Mouse (Mus musculus) limb, embryonic 11.5 days (tissue): ENCODE measurements at regions not wholly inside any gene's neighbourhood (a gene's known extent, or its start where the extent isn't known, plus 50 kb on each side); places are given as distances from the start of the nearest gene placed in this dataset.
"Not testable (repeated sequence)": the region's sequence is repeated elsewhere in the genome, so short reads cannot be mapped to it uniquely, and the experiment has no call there.

Source experiments
- ATAC-seq: fragments of 200-750 bp; cut with Nextera tagmentation; 2 replicates; pipeline ENCODE4 v1.8.0; 2017; ENCODE audit warnings: low read depth; ENCODE audit not compliant: insufficient number of reproducible peaks, low FRiP score, low TSS enrichment
- DNase-seq: peaks from one replicate; pipeline ENCODE4 v3.0.0-alpha.2; 2015; ENCODE audit warnings: low spot score
- H3K27ac ChIP-seq: fragments of 300-500 bp; sonication (generic); replicated peaks from 2 replicates; pipeline ENCODE4 v1.5.1; 2014; ENCODE audit warnings: low read depth, mild to moderate bottlenecking, low read length
- H3K27me3 ChIP-seq: fragments of 300-500 bp; sonication (generic); 2 replicates; pipeline ENCODE4 v1.6.1; 2014; ENCODE audit warnings: mild to moderate bottlenecking, low read length, mixed read lengths; ENCODE audit not compliant: control insufficient read depth, insufficient read depth
- H3K36me3 ChIP-seq: fragments of 300-500 bp; sonication (generic); 2 replicates; pipeline ENCODE4 v1.6.1; 2014; ENCODE audit warnings: mild to moderate bottlenecking, low read length, moderate library complexity, mixed read lengths; ENCODE audit not compliant: control insufficient read depth, insufficient read depth
- H3K4me1 ChIP-seq: fragments of 300-500 bp; sonication (generic); 2 replicates; pipeline ENCODE4 v1.6.1; 2014; ENCODE audit warnings: low read length, mixed read lengths; ENCODE audit not compliant: control insufficient read depth, insufficient read depth
- H3K4me2 ChIP-seq: fragments of 300-500 bp; sonication (generic); 2 replicates; pipeline ENCODE4 v1.6.1; 2014; ENCODE audit warnings: low read depth, mild to moderate bottlenecking, moderate library complexity; ENCODE audit not compliant: severe bottlenecking
- H3K4me3 ChIP-seq: fragments of 300-500 bp; sonication (generic); 2 replicates; pipeline ENCODE4 v1.5.1; 2014; ENCODE audit warnings: low read depth, low read length
- H3K9ac ChIP-seq: fragments of 300-500 bp; sonication (generic); 2 replicates; pipeline ENCODE4 v1.6.1; 2014; ENCODE audit warnings: mild to moderate bottlenecking, low read length
- H3K9me3 ChIP-seq: fragments of 300-500 bp; sonication (generic); 2 replicates; pipeline ENCODE4 v1.6.1; 2016; ENCODE audit warnings: low read length; ENCODE audit not compliant: control insufficient read depth
- WGBS: fragments of 180-500 bp; shearing (Covaris S2); extraction: QIAGEN DNeasy Blood & Tissue Kit; methylation state at CpG from one replicate; pipeline ENCODE4 v1.1.7; 2014; 5-methylcytosine and 5-hydroxymethylcytosine counted together

DNA sequence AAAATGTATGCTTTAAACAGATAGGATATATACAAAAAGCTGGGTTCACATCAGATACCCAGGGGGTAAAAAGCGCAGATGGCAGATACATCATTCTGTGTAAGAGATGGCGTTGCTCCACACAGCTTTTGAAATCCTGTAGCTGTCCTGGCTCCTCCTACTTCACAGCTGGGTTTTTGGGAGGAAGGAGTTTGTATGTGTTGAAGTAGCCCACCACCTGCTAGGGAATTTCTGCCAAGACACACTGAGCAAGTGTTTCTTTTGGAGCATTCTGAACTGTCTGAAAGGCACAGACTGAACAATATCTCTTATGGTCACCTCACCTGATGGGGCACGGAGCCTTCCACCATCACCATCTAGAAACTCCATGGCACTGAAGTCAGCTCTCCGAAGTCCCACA, 128.3 kb downstream of the H60c start:
- WGBS, result 86% methylated on average over 4 of the region's 4 CpGs
- ATAC-seq, result no peak
- no peaks in the 10 kb centered on the region for H3K4me1 ChIP-seq
- H3K4me3 ChIP-seq, result no peak overlapping the region
- no peak overlapping the region for H3K4me2 ChIP-seq
- DNase-seq, result no peak
- no peak overlapping the region for H3K27ac ChIP-seq
- peaks cover 2% of the 10 kb centered on the region; the same call in 1 of the 2 replicates for H3K9me3 ChIP-seq
- no peak overlapping the region for H3K9ac ChIP-seq
- H3K27me3 ChIP-seq, result no peaks in the 10 kb centered on the region
- no peaks in the 10 kb centered on the region for H3K36me3 ChIP-seq

DNA sequence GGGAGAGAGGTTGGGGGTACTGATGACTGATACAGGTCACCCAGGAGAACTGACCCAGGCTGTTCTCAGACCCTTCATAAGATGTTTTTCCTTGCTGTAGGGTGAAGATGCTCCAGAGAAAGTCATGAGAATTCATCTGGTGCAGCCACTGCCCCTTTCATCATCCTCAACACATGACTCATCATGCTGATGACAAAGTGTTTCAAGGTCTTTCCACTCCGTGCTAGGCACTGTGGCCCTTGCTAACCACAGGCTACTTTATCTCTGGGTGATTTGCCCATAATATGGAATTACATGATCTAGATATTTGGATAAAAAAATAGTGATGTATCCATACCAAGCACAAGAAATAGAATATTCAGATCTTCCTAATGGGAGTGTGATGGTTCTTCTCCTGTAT, 140.1 kb downstream of the H60c start:
- ATAC-seq (no peak), DNase-seq (no peak)
- 75% methylated on average over 1 of the region's 1 CpGs for WGBS
- Histone ChIP-seq H3K4me3 (no peak overlapping the region), H3K9ac (no peak overlapping the region), H3K9me3 (peaks cover 47% of the 10 kb centered on the region), H3K27ac (no peak overlapping the region), H3K4me1 (no peaks in the 10 kb centered on the region), H3K27me3 (no peaks in the 10 kb centered on the region), H3K36me3 (no peaks in the 10 kb centered on the region), H3K4me2 (no peak overlapping the region)

DNA sequence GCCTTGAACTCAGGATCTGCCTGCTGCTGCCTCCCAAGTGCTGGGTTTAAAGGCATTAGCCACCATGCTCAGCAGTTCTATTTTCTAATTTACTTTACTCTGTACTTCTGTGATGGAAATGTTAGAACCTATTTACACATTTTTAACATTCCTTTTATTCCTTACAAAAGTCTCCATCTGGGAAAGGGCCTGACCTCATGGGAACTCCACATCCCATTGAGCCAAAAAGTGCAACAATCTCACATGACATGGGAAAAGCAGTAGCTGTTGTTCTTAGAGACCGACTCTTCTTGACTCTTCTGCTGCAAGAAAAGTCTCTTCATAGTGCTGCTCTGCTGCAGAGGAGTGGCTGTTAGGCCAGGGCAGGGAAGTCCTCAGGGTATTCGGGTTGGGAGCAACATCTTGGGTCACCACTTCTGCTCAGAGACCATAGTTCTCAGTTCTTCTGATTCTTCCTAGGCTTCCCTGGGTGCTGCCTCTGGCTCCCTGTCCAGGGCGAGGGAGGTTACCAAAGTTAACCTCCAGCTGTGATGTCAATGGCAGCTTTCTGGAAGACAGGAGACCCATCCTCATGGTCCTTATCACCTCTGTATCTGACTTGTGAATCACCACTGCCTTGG, 150.0 kb downstream of the H60c start:
- Histone ChIP-seq H3K9me3 (peaks cover 72% of the 10 kb centered on the region), H3K27ac (no peak overlapping the region), H3K4me3 (no peak overlapping the region), H3K9ac (no peak overlapping the region), H3K4me1 (no peaks in the 10 kb centered on the region), H3K27me3 (no peaks in the 10 kb centered on the region), H3K36me3 (no peaks in the 10 kb centered on the region), H3K4me2 (no peak overlapping the region)
- DNase-seq (no peak), ATAC-seq (no peak)
- 88% methylated on average over 3 of the region's 3 CpGs for WGBS

DNA sequence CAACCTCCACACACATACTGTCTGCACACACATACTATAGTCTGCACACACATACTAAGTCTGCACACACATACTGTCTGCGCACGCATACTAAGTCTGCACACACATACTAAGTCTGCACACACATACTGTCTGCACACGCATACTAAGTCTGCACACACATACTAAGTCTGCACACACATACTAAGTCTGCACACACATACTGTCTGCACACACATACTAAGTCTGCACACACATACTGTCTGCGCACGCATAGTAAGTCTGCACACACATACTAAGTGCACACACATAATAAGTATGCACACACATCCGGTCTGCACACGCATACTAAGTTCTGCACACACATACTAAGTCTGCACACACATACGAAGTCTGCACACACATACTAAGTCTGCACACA, 153.2 kb downstream of the H60c start:
- peaks cover 49% of the 10 kb centered on the region for H3K9me3 ChIP-seq
- not testable (repeated sequence) for H3K36me3 ChIP-seq, DNase-seq, H3K4me3 ChIP-seq, H3K27me3 ChIP-seq, H3K4me2 ChIP-seq, ATAC-seq, H3K27ac ChIP-seq, H3K9ac ChIP-seq, H3K4me1 ChIP-seq
- WGBS, result 65% methylated on average over 4 of the region's 8 CpGs

DNA sequence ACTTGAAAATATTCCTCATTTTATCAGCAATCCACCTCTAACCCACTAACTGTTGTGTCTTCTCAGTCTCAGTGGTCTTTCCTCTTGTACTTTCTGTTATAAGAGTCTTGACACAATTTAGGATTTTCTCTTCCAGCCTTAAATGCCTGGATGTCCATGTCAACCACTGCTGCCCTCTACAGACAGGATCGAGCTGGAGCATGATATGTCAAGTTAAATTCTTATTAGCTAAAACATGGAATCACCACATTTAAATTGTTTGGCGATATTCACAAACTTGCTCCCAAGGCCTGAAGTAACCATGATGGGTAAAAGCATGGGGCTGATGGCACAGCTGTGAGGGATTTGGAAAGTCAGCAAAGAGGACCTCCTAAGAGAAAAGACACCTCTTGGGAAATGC, 159.6 kb downstream of the H60c start:
- H3K36me3 ChIP-seq, H3K4me2 ChIP-seq, H3K4me1 ChIP-seq, H3K27me3 ChIP-seq, ATAC-seq, H3K9ac ChIP-seq, H3K4me3 ChIP-seq, H3K27ac ChIP-seq, DNase-seq: not testable (repeated sequence)
- H3K9me3 ChIP-seq, result peaks cover 26% of the 10 kb centered on the region
- WGBS, result 84% methylated on average over 2 of the region's 2 CpGs
